Mouse (Mus musculus) CH12.LX (cell line): ENCODE measurements around the gene Atp5mpl. TPM values are rescaled to one million over a fixed set of nuclear protein-coding genes. Genes with fewer than 3 reads are reported as not detected.

Experiments used
- DNase-seq: peaks from one replicate; pipeline ENCODE4 v3.0.0-alpha.2; 2013; ENCODE audit errors: extremely low read depth
- H3K27ac ChIP-seq: 2 replicates; pipeline ENCODE4 v1.5.1; 2012; ENCODE audit warnings: low read depth, mild to moderate bottlenecking, control low read depth, moderate library complexity; ENCODE audit not compliant: insufficient read depth
- H3K27me3 ChIP-seq: replicated peaks from 2 replicates; pipeline ENCODE3; 2012; ENCODE audit warnings: inconsistent platforms
- H3K36me3 ChIP-seq, 2 experiments: replicated peaks in 1 of 2; 2 replicates each; pipeline versions ENCODE3 to v1.6.1; 2012; ENCODE audit warnings: inconsistent platforms in 1 of 2, low read length in 1 of 2, mild to moderate bottlenecking in 1 of 2, mixed read lengths in 1 of 2, moderate library complexity in 1 of 2; ENCODE audit not compliant: control insufficient read depth in 1 of 2, insufficient read depth in 1 of 2
- H3K4me1 ChIP-seq, 2 experiments: 2 replicates each; pipeline ENCODE4 v1.6.1; 2012; ENCODE audit warnings: inconsistent platforms in 1 of 2, moderate library complexity in 1 of 2; ENCODE audit not compliant: insufficient read depth in 2 of 2, control insufficient read depth in 1 of 2
- H3K4me2 ChIP-seq: 2 replicates; pipeline ENCODE4 v1.6.1; 2012; ENCODE audit warnings: low read depth, mild to moderate bottlenecking, control low read depth; ENCODE audit not compliant: poor library complexity, insufficient read depth, severe bottlenecking
- H3K4me3 ChIP-seq, 3 experiments: fragments of 150-350 bp in 1 of 3; sonication (generic) in 1 of 3; replicated peaks in 1 of 3; 2 replicates each; pipeline versions ENCODE3 to v1.5.1; 2011 to 2012; ENCODE audit warnings: low read depth in 2 of 3, low read length in 2 of 3, mild to moderate bottlenecking in 2 of 3, moderate library complexity in 2 of 3, control low read depth in 1 of 3, improper control_type of control experiment in 1 of 3, inconsistent platforms in 1 of 3, mixed read lengths in 1 of 3; ENCODE audit not compliant: poor library complexity in 1 of 3
- H3K79me2 ChIP-seq: replicated peaks from 2 replicates; pipeline ENCODE4 v1.6.1; 2012; ENCODE audit warnings: mild to moderate bottlenecking, moderate library complexity; ENCODE audit not compliant: control insufficient read depth, poor library complexity, insufficient read depth, severe bottlenecking; ENCODE audit errors: extremely low read depth
- H3K9ac ChIP-seq: 2 replicates; pipeline ENCODE4 v1.6.1; 2012; ENCODE audit warnings: low read depth, mild to moderate bottlenecking, control low read depth, moderate library complexity; ENCODE audit not compliant: insufficient read depth
- H3K9me3 ChIP-seq: replicated peaks from 2 replicates; pipeline ENCODE3; 2012; ENCODE audit warnings: low read length, inconsistent platforms, mixed read lengths
- CHD2 ChIP-seq: IDR thresholded peaks from 2 replicates; pipeline ENCODE4 v1.6.1; 2011; ENCODE audit warnings: low read length, improper control_type of control experiment
- CTCF ChIP-seq, 2 experiments: IDR thresholded peaks in 1 of 2; conservative IDR thresholded peaks in 1 of 2; 2 replicates each; pipeline ENCODE4 v1.5.1; 2011 to 2012; ENCODE audit warnings: low read depth in 2 of 2, low read length in 2 of 2, improper control_type of control experiment in 1 of 2, inconsistent platforms in 1 of 2, mild to moderate bottlenecking in 1 of 2, moderate library complexity in 1 of 2
- E2F4 ChIP-seq: IDR thresholded peaks from 2 replicates; pipeline ENCODE4 v1.6.1; 2011; ENCODE audit warnings: low read depth, low read length, improper control_type of control experiment; ENCODE audit not compliant: insufficient replicate concordance
- EP300 ChIP-seq: IDR thresholded peaks from 2 replicates; pipeline ENCODE4 v1.6.1; 2011; ENCODE audit warnings: low read length, improper control_type of control experiment
- IRF4 ChIP-seq: IDR thresholded peaks from 2 replicates; pipeline ENCODE4 v1.6.1; 2014; ENCODE audit warnings: low read depth, mild to moderate bottlenecking, inconsistent platforms, low read length, improper control_type of control experiment
- MAFK ChIP-seq: IDR thresholded peaks from 2 replicates; pipeline ENCODE4 v1.6.1; 2011; ENCODE audit warnings: low read length, improper control_type of control experiment; ENCODE audit not compliant: insufficient replicate concordance
- MAX ChIP-seq: IDR thresholded peaks from 2 replicates; pipeline ENCODE4 v1.6.1; 2011; ENCODE audit warnings: low read length, improper control_type of control experiment
- MAZ ChIP-seq: IDR thresholded peaks from 2 replicates; pipeline ENCODE4 v1.6.1; 2012; ENCODE audit warnings: low read depth, mild to moderate bottlenecking, inconsistent platforms, low read length, improper control_type of control experiment, moderate library complexity
- MEF2A ChIP-seq: IDR thresholded peaks from 2 replicates; pipeline ENCODE4 v1.6.1; 2014; ENCODE audit warnings: low read depth, mild to moderate bottlenecking, inconsistent platforms, low read length, improper control_type of control experiment, borderline replicate concordance
- MYC ChIP-seq: IDR thresholded peaks from 2 replicates; pipeline ENCODE4 v1.6.1; 2011; ENCODE audit warnings: low read depth, mild to moderate bottlenecking, improper control_type of control experiment, low read length
- NRF1 ChIP-seq: IDR thresholded peaks from 2 replicates; pipeline ENCODE4 v1.6.1; 2014; ENCODE audit warnings: low read depth, mild to moderate bottlenecking, inconsistent platforms, low read length, improper control_type of control experiment, moderate library complexity
- POLR2A ChIP-seq: IDR thresholded peaks from 2 replicates; pipeline ENCODE4 v1.6.1; 2011; ENCODE audit warnings: low read depth, mild to moderate bottlenecking, improper control_type of control experiment, low read length
- POLR2AphosphoS2 ChIP-seq: IDR thresholded peaks from 2 replicates; pipeline ENCODE4 v1.6.1; 2011; ENCODE audit warnings: low read depth, low read length, improper control_type of control experiment
- SIN3A ChIP-seq: IDR thresholded peaks from 2 replicates; pipeline ENCODE4 v1.6.1; 2012; ENCODE audit warnings: low read length, improper control_type of control experiment, inconsistent platforms
- SMC3 ChIP-seq: IDR thresholded peaks from 2 replicates; pipeline ENCODE4 v1.6.1; 2011; ENCODE audit warnings: low read depth, low read length, improper control_type of control experiment
- TCF12 ChIP-seq: IDR thresholded peaks from 2 replicates; pipeline ENCODE4 v1.6.1; 2014; ENCODE audit warnings: low read depth, mild to moderate bottlenecking, inconsistent platforms, low read length, improper control_type of control experiment
- UBTF ChIP-seq: IDR thresholded peaks from 2 replicates; pipeline ENCODE4 v1.6.1; 2012; ENCODE audit warnings: low read depth, mild to moderate bottlenecking, inconsistent platforms, low read length, improper control_type of control experiment, moderate library complexity
- ZKSCAN1 ChIP-seq: IDR thresholded peaks from 2 replicates; pipeline ENCODE4 v1.6.1; 2012; ENCODE audit warnings: low read depth, inconsistent platforms, low read length, improper control_type of control experiment, borderline replicate concordance
- ZMIZ1 ChIP-seq: IDR thresholded peaks from 2 replicates; pipeline ENCODE4 v1.6.1; 2012; ENCODE audit warnings: low read depth, mild to moderate bottlenecking, inconsistent platforms, low read length, improper control_type of control experiment
- ZNF384 ChIP-seq: IDR thresholded peaks from 2 replicates; pipeline ENCODE4 v1.6.1; 2012; ENCODE audit warnings: low read depth, low read length, improper control_type of control experiment, inconsistent platforms
- dilution Hi-C: fragments of 300-500 bp; cut with MboI; formaldehyde crosslinking; loops from 2 replicates; pipeline ENCODE4 v1.14.3; 2020; ENCODE audit warnings: low sequenced_read_pairs; ENCODE audit not compliant: extremely low pct_unique_long_range_greater_than_20kb, extremely low pct_ligation_motif_present
- in situ Hi-C: fragments of 300-500 bp; cut with MboI; formaldehyde crosslinking; loops from 3 replicates; pipeline ENCODE4 v1.14.3; 2019; ENCODE audit warnings: low sequenced_read_pairs, low pct_ligation_motif_present, low pct_unique_long_range_greater_than_20kb, mixed read lengths
- polyA plus RNA-seq: library from polyadenylated mRNA; unstranded; fragments of >175 nt; gene quantifications from 2 replicates; pipeline ENCODE4 v1.2.1, GENCODE M21; 2012; ENCODE audit warnings: low read depth; ENCODE audit not compliant: insufficient read length
- total RNA-seq, 2 experiments: library from RNA; depleted of rRNA; stranded (reverse); fragments of 300-350 nt in 1 of 2; fragments of >200 nt in 1 of 2; gene quantifications; 2 replicates each; pipeline ENCODE4 v1.2.3; 2012 to 2014

The Atp5mpl gene
- total and polyA plus RNA-seq, 3 experiments = 164 to 669 (median 224) TPM

- in situ Hi-C loops (no loop called here), dilution Hi-C loops (no loop called here)
- peaks cover 4% of the 10 kb centered on the region for H3K79me2 ChIP-seq
- no peak within 1 kb of the TSS for H3K4me2 ChIP-seq
- no peak within 1 kb of the TSS for H3K9ac ChIP-seq
- no peak within 1 kb of the TSS for H3K27ac ChIP-seq
- H3K9me3 ChIP-seq = peaks cover 4% of the 10 kb centered on the region
- H3K27me3 ChIP-seq = peaks cover 24% of the 10 kb centered on the region
- H3K4me3 ChIP-seq = no peak within 1 kb of the TSS
- TF ChIP-seq SIN3A (no peak), UBTF (no peak), MAFK (no peak), ZMIZ1 (no peak), EP300 (no peak), SMC3 (no peak)
- H3K4me1 ChIP-seq = peaks cover 0 to 5% of the 10 kb centered on the region in 2 experiments; a peak in 2 of 4 replicates
- no peak for DNase-seq
- H3K36me3 ChIP-seq = no peaks in the 10 kb centered on the region
Measured at GRCm38 (mm10) chr12:111971231-111971686, 4.5 kb upstream of the Atp5mpl start, which contains the start of gene Tdrd9. Gene Tdrd9 (plus strand): TSS chr12:111971559.

GRCm38 (mm10) chr12:111970085-111970484 lies 3.3 kb upstream of the Atp5mpl start:
- H3K4me1 ChIP-seq = peaks cover 5 to 14% of the 10 kb centered on the region in 2 experiments
- dilution Hi-C loops (no loop called here), in situ Hi-C loops (no loop called here)
- peaks cover 15% of the 10 kb centered on the region for H3K79me2 ChIP-seq
- no peak overlapping the region for H3K4me2 ChIP-seq
- no peak overlapping the region for H3K27ac ChIP-seq
- H3K36me3 ChIP-seq = peaks cover 0 to 5% of the 10 kb centered on the region in 2 experiments
- H3K9ac ChIP-seq = no peak overlapping the region
- TF ChIP-seq TCF12 = no peak
- peaks cover 19% of the 10 kb centered on the region for H3K27me3 ChIP-seq
- no peak overlapping the region for H3K4me3 ChIP-seq
- peaks cover 4% of the 10 kb centered on the region for H3K9me3 ChIP-seq
- no peak for DNase-seq

GRCm38 (mm10) chr12:111963339-111963738 lies 3.4 kb downstream of the Atp5mpl start:
- H3K36me3 ChIP-seq = peaks cover 35 to 69% of the 10 kb centered on the region in 2 experiments
- dilution Hi-C loops = no loop called here
- H3K4me1 ChIP-seq = peaks cover 11 to 37% of the 10 kb centered on the region in 2 experiments
- H3K9ac ChIP-seq = no peak overlapping the region
- no peak for DNase-seq
- in situ Hi-C loops = no loop called here
- no peak overlapping the region for H3K4me3 ChIP-seq
- no peak overlapping the region for H3K4me2 ChIP-seq
- H3K79me2 ChIP-seq = peaks cover 27% of the 10 kb centered on the region
- H3K9me3 ChIP-seq = no peaks in the 10 kb centered on the region
- H3K27me3 ChIP-seq = no peaks in the 10 kb centered on the region
- no peak overlapping the region for H3K27ac ChIP-seq
- no peak for TF ChIP-seq MYC
- no peak for TF ChIP-seq MAX
- no peak for TF ChIP-seq POLR2A
- no peak for TF ChIP-seq E2F4
- TF ChIP-seq CHD2 = no peak
- TF ChIP-seq ZNF384 = no peak
- TF ChIP-seq MEF2A = no peak
- TF ChIP-seq CTCF (conservative IDR thresholded peaks at IDR 0.05 in 1 of 2, IDR thresholded peaks at IDR 0.05 in 1 of 2; ENCODE audit: low read depth in 2 of 2, low read length in 2 of 2) = no peak
- no peak for TF ChIP-seq POLR2AphosphoS2
- TF ChIP-seq EP300 = no peak
- TF ChIP-seq MAZ = no peak
- TF ChIP-seq NRF1 = no peak
- TF ChIP-seq TCF12 = no peak
- no peak for TF ChIP-seq IRF4
- TF ChIP-seq ZKSCAN1 = no peak
- TF ChIP-seq MAFK = no peak
